Mouse (Mus musculus): ENCODE data around the gene Cpne9.

DNA sequence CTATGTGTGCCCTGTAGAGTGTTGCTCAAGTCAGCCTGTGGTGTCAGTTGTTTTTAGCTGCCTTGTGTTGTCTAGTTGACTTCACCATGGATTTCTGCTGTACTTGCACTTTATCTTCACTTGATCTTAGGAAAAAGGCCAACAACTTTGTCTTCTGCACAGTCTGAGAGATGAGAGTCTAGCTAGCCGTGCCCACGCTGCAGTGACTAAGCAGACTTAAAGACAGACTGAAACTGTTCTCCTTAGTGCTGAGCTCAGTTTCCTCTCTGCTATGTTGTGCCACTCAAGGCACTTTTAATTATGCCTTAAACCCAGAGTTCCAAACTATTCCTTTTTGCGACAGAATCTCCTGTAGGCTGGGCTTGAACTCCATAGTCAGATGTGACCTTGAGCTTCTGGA, 33.9 kb downstream of the Cpne9 start:
- TF ChIP-seq GATA1 (IDR thresholded peaks at IDR 0.05; ENCODE audit: borderline replicate concordance, low read length) (no peak), FLI1 (IDR thresholded peaks at IDR 0.05; ENCODE audit: low read length) (no peak)

Measured in megakaryocyte, embryonic 14.5 days (primary cell).